ENCODE assay signal across 24 mouse cellular contexts in genomic region chr9:35778009-35778408, GRCm38 (mm10). TPM values are rescaled to one million over a fixed set of nuclear protein-coding genes. Genes with fewer than 3 reads are reported as not detected.
"Had no signal": no experiment of that assay in that cellular context is flagged by ENCODE, and none has a peak within 500 bp of the region (broad histone marks: within the 10 kb centered on the region; RNA-seq: fewer than 3 reads in every experiment).

TSS of gene Gm17727 (minus strand) at chr9:35778109.

- DNase-seq: retina, postnatal 1 day; right cerebral cortex, adult 18-20 months; right cerebral cortex, postnatal 14 days; right cerebral cortex, postnatal 25 days; right cerebral cortex, postnatal 4 days; spleen, adult 18-20 months; thymus, adult 18-20 months; thymus, adult 2 months; thymus, postnatal 14 days; thymus, postnatal 25 days; thymus, postnatal 36 days; thymus, postnatal 4 days had no signal

RNA-seq across cellular contexts. Expression of gene Gm17727, which starts in this region (rescaled TPM):
- polyA plus RNA-seq: neural tube, embryonic 13.5 days; neural tube, embryonic 14.5 days; neural tube, embryonic 15.5 days; small intestine, adult 2 months; spleen, adult 2 months; stomach, embryonic 14.5 days; stomach, embryonic 15.5 days; stomach, embryonic 16.5 days; stomach, postnatal 0 days; testis, adult 2 months; thymus, adult 2 months; thymus, postnatal 0 days; urinary bladder, adult 2 months had no signal
